Mouse (Mus musculus): ENCODE results near the gene Kcng3.

DNA sequence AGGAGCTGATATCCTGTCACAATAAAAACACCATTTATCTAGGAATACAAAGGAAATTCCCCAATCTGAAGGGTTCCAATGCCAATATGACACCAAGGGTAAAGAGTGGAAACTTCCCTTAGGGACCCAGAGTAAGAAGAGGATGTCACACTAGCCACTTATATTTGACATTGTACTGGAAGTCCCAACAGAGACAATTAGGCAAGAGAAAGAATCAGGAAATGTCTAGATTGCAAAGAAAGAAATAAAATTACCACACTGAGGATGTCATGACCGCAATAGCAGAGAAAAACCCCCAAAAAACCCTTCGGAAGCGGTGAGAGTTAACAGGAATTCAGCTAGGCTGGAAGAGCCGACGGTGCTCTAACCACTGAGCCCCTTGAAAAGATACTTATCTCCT, 51.0 kb downstream of the Kcng3 start:
- TF ChIP-seq POLR2A (IDR thresholded peaks at IDR 0.05; ENCODE audit: control insufficient read depth, low read depth, low read length) (no peak), CTCF (IDR thresholded peaks at IDR 0.05; ENCODE audit: control insufficient read depth, insufficient read depth, insufficient replicate concordance, low read depth, low read length) (no peak)

Data from testis, adult 2 months (tissue).